Mouse (Mus musculus): ENCODE results near the gene Timp2.

DNA sequence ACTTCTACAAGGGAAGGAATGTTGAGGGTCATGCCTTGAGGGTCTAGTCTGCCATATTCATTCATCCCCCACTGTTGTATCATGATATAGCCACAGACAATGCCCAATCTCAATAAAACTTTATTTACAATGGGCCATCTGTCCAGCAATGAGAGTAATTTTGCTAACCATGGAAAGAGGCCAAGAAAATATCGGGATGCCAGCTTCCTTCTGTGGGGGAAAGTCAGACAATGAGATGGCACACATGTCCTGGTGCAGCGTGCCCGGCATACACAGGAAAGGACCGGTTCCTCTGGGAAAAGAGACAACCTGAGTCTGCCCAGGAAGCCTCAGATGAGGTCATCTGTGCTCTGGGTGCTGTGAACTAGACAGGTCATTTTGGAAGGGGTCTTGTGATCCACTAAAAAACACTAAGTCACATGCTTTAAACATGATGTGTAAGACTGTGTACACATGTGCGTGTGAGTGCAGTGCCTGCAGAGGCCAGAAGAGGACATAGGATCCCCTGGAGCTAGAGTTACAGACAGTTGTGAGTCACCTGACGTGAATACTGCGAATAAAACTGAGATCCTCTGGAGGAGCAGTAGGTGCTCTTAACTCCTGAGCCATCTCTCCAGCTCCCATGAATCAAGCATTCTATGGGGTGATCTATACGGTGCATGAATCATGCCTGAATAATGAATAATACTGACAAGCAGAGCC, 9.0 kb downstream of the Timp2 start:
- TF ChIP-seq CTCF (IDR thresholded peaks at IDR 0.05): peak; percentile 45
- no peak for TF ChIP-seq EP300 (IDR thresholded peaks at IDR 0.05)

Data from lung, postnatal 0 days (tissue).